8 mouse cellular contexts compared by ENCODE assay signal in genomic region chr7:63965135-63965534, GRCm38 (mm10). TPM values are rescaled to one million over a fixed set of nuclear protein-coding genes. Genes with fewer than 3 reads are reported as not detected.
DNase-seq lines count a peak whose midpoint lies in the region; ATAC-seq lines count a peak whose summit lies in the region.

No protein-coding gene starts in this region.

- no peaks in the 10 kb centered on the region for H3K36me3 ChIP-seq in hindbrain, embryonic 15.5 days
- H3K36me3 ChIP-seq in limb, embryonic 10.5 days = no peaks in the 10 kb centered on the region
- no peaks in the 10 kb centered on the region for H3K36me3 ChIP-seq in midbrain, embryonic 13.5 days

- no peak overlapping the region for H3K4me3 ChIP-seq in hindbrain, embryonic 15.5 days
- H3K4me3 ChIP-seq in limb, embryonic 10.5 days = no peak overlapping the region
- no peak overlapping the region for H3K4me3 ChIP-seq in midbrain, embryonic 13.5 days (replicated peaks)

- no peaks in the 10 kb centered on the region; the same call in 1 of the 2 replicates for H3K4me1 ChIP-seq in hindbrain, embryonic 15.5 days (replicated peaks)
- peaks cover 14% of the 10 kb centered on the region for H3K4me1 ChIP-seq in limb, embryonic 10.5 days
- peaks cover 19% of the 10 kb centered on the region for H3K4me1 ChIP-seq in midbrain, embryonic 13.5 days (replicated peaks)

- 0 out of 2 replicates have a peak, but pooled peaks have one; percentile 45 for ATAC-seq in cerebellum, adult (ENCODE audit: insufficient number of reproducible peaks, low FRiP score, low TSS enrichment)
- peak; percentile 92 for ATAC-seq in hindbrain, embryonic 15.5 days (ENCODE audit: low FRiP score, low read depth)
- ATAC-seq in midbrain, embryonic 13.5 days = peak; percentile 77

- H3K27ac ChIP-seq in hindbrain, embryonic 15.5 days (replicated peaks) = peak overlapping the region; percentile 74
- H3K27ac ChIP-seq in limb, embryonic 10.5 days = peak overlapping the region; percentile 22; the same call in 1 of the 2 replicates
- peak overlapping the region; percentile 45 for H3K27ac ChIP-seq in midbrain, embryonic 13.5 days

- no peak overlapping the region for H3K4me2 ChIP-seq in hindbrain, embryonic 15.5 days
- H3K4me2 ChIP-seq in midbrain, embryonic 13.5 days (replicated peaks) = no peak overlapping the region

- no peaks in the 10 kb centered on the region for H3K9me3 ChIP-seq in hindbrain, embryonic 15.5 days
- H3K9me3 ChIP-seq in limb, embryonic 10.5 days (replicated peaks) = no peaks in the 10 kb centered on the region
- no peaks in the 10 kb centered on the region for H3K9me3 ChIP-seq in midbrain, embryonic 13.5 days

- no peak for DNase-seq in cerebellum, adult 9-10 months
- peak; percentile 80 to 88 for DNase-seq in cerebellum, postnatal 10 days
- peak; percentile 40 for DNase-seq in gastrocnemius, postnatal 10 days
- DNase-seq in limb, embryonic 10.5 days (ENCODE audit: low spot score) = no peak
- no peak for DNase-seq in MN1 (ENCODE audit: low spot score)

- no peak overlapping the region for H3K9ac ChIP-seq in hindbrain, embryonic 15.5 days
- 0 out of 2 replicates have a peak overlapping the region, but pooled peaks have one; percentile 1 for H3K9ac ChIP-seq in midbrain, embryonic 13.5 days (replicated peaks)

- H3K27me3 ChIP-seq in hindbrain, embryonic 15.5 days = no peaks in the 10 kb centered on the region
- no peaks in the 10 kb centered on the region for H3K27me3 ChIP-seq in limb, embryonic 10.5 days (ENCODE audit: low read depth, poor library complexity, severe bottlenecking)
- no peaks in the 10 kb centered on the region for H3K27me3 ChIP-seq in midbrain, embryonic 13.5 days

- 53% methylated on average over 2 of the region's 2 CpGs for WGBS in hindbrain, embryonic 15.5 days
- 85% methylated on average over 2 of the region's 2 CpGs for WGBS in limb, embryonic 10.5 days
- 64% methylated on average over 2 of the region's 2 CpGs for WGBS in midbrain, embryonic 13.5 days

RNA-seq across cellular contexts. Expression of gene Klf13, which starts 26.4 kb away (rescaled TPM):
- total RNA-seq in gastrocnemius, postnatal 10 days (2021) = 10 to 100 TPM; 38.3 to 50.8 TPM
- 24.7 and 26.8 TPM in 2 replicates for polyA plus RNA-seq in hindbrain, embryonic 15.5 days (2015; fragmentation: Nextera tagmentation; extraction: Ambion mirVana)
- polyA plus RNA-seq in limb, embryonic 10.5 days (2016; fragmentation: Nextera tagmentation; extraction: Ambion mirVana) = 17.2 and 17.9 TPM in 2 replicates
- polyA plus RNA-seq in midbrain, embryonic 13.5 days (2015; fragmentation: Nextera tagmentation; extraction: Ambion mirVana) = 24.4 and 24.7 TPM in 2 replicates

RNA-seq across cellular contexts. Expression of gene E030018B13Rik, which starts 48.5 kb away (rescaled TPM):
- total RNA-seq in gastrocnemius, postnatal 10 days (2021) = not detected
- not detected in 2 replicates for polyA plus RNA-seq in hindbrain, embryonic 15.5 days (2015; fragmentation: Nextera tagmentation; extraction: Ambion mirVana)
- polyA plus RNA-seq in limb, embryonic 10.5 days (2016; fragmentation: Nextera tagmentation; extraction: Ambion mirVana) = not detected in 2 replicates
- polyA plus RNA-seq in midbrain, embryonic 13.5 days (2015; fragmentation: Nextera tagmentation; extraction: Ambion mirVana) = 0.22 and 0.27 TPM in 2 replicates

Comparison
In these comparisons a context has a peak if more than half of its experiments do, and no peak if none do; other contexts are left out.
1. DNase-seq: peak in cerebellum, postnatal 10 days (2 of 2) and gastrocnemius, postnatal 10 days (single experiment); none in cerebellum, adult 9-10 months (single experiment), limb, embryonic 10.5 days (single experiment) and MN1 (single experiment).
2. H3K27ac ChIP-seq: peak in every context shown above with its lines; median percentile 74 in hindbrain, embryonic 15.5 days; 45 in midbrain, embryonic 13.5 days; 22 in limb, embryonic 10.5 days.
3. Peak in every context shown above with its lines, with median percentiles within 50 percentile points of each other: ATAC-seq.